Mouse (Mus musculus) spleen, adult 18-20 months (tissue): ENCODE data around the gene Gm5155.
"Not testable (repeated sequence)": the region's sequence is repeated elsewhere in the genome, so short reads cannot be mapped to it uniquely, and the experiment has no call there.

ENCODE experiments used
- DNase-seq, 2 experiments: peaks; one replicate each; pipeline ENCODE4 v3.0.0; 2022; ENCODE audit warnings: mixed read lengths in 2 of 2

The Gm5155 gene

DNA sequence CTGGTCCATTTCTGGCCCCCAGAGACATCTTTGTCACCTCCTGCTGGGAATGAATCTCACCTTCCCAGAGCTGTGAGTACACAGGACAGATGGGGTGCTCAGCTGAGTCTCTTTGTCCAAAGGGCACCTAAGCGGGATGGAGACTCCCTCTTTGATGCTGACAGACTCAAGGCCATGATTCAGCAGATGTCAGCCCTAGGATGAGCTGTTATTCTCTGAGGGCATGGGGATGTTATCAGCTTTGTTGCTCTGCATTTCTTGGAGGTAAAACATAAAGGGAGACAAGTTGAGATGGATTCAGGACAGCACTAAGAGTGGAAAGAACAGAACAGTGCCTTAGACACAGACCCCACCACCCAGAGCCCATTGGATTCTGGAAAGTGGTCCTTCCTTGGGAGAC is at the start of gene Gm5155:
Gm5155 (plus strand) TSS at position 301 of the 400 bp plus-strand sequence.
- DNase-seq: no peak

GRCm38 (mm10) chr7:17870776-17871175 is 791 bp upstream of the Gm5155 start:
- no peak for DNase-seq

DNA sequence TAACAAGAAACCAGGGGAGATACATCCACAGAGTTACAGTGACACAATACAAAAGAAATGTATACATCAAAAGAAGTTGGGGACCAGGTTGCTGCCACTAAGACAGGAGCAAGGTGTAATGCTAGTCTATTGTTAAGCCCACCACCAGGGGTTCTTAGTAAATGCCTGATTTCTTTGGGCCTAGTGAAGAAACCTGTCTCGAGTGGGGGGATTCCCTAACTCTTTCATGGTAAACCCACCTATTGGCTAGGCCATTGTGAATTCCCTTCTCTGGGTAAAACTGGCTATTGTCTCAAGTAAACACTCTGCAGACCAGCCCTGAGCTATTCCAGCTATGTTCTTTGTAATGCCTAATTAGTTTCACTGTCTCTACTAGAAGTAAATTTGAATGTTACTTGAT is 23.8 kb downstream of the Gm5155 start:
- not testable (repeated sequence) for DNase-seq

DNA sequence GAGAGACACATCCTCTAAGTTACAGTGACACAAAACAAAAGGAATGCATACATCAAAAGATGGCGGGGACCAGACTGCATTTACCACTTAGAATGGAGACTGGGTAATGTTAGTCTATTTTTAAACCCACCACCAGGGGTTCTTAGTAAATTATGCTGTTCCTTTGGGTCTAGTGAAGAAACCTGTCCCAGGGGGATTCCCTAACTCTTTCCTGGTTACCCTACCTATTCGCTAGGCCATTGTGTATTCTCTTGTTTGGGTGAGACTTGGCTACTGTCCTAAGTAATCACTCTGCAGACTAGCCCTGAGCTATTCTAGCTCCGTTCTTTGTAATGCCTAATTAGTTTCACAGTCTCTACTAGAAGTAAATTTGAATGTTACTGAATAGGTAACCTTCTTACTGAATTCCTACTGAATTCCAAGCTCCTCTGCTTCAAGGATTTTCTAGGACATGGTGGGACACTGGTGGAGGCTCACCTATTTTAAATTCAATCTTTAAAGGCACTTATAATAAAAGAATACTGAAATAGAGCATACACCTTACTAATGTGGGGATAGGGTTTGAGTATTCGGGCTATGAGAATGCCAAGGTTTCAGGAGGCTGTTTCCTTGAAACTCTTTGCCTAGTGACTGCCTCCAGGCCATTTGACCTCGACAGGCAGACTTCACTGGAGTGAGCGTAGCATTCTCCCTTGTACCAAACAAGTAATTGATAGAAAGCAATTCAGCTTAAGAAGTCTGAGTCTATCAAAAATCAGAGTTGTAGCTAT is 31.8 kb downstream of the Gm5155 start:
- DNase-seq: no peak
